Mouse (Mus musculus) gastrocnemius, adult 8-10 months (tissue): ENCODE results near the gene Oosp1. TPM values are rescaled to one million over a fixed set of nuclear protein-coding genes. Genes with fewer than 3 reads are reported as not detected.

Source experiments
- DNase-seq, 2 experiments: peaks; one replicate each; pipeline ENCODE4 v3.0.0; 2022; ENCODE audit warnings: low spot score in 2 of 2
- total RNA-seq, 4 experiments: library from RNA; stranded (reverse); gene quantifications; 2 replicates each; pipeline ENCODE4 v1.2.4; 2022

Oosp1 gene
- total RNA-seq, 4 experiments from 2014 or later: not detected

DNA sequence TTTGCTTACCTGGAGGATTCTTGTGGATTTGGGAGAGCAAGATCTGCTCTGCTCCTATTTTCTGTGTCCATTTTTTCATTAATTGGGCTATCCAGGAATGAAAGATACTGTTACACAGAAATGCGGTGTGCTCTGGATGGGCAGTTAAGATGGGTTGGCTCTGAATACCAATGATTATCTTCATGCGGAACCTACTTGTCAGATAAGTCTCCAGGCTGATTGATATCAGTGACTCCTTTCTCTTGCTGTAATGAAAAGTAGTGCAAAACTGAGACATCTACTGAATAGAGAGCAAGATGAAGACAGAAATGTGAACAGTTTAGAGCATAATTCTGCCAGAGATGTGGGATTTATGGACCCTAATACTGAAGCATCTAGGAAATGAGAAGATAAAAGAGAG lies 67.4 kb downstream of the Oosp1 start, which contains the start of gene Ms4a2:
Ms4a2 (minus strand) TSS at position 169 of the 400 bp plus-strand sequence.
- no peak for DNase-seq

DNA sequence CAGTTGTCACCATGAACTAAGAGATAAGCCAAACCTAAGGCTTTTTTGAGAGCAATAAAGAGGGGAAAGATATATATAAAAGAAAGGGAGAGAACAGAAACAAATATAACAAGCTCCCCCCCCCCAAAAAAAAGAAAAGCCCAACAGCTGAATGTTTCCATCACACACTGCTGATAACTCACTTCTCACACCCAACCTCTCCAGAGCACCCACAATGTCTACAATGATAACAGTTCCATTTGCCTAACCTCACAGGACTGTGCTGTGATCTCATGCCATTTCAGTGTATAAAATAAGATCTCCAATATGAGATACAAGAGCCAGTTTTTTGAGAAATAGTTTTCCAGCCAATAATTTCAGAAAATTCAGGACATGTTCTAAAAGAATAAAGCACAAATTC lies 73.0 kb downstream of the Oosp1 start:
- no peak for DNase-seq

Other genes starting within 250 kb of the Oosp1 start
- not detected for gene Ms4a4b, start 247.6 kb downstream of the Oosp1 start, total RNA-seq
- gene Ms4a6c, start 221.8 kb downstream of the Oosp1 start, total RNA-seq: 1 to 10 TPM in 1 of 4 experiments, under 1 TPM in 3; 0.41 to 1.3 (median 0.70) TPM
- gene Gm8369, start 205.2 kb downstream of the Oosp1 start, total RNA-seq: not detected
- gene Ms4a6b, start 174.6 kb downstream of the Oosp1 start, total RNA-seq: 1 to 10 TPM in 2 of 4 experiments, under 1 TPM in 2; 0.73 to 2.0 (median 1.0) TPM
- gene Ms4a4d, start 154.3 kb downstream of the Oosp1 start, total RNA-seq: 1 to 10 TPM; 1.7 to 3.6 (median 2.5) TPM
- under 1 TPM in 3 of 4 experiments, not detected in 1; 0.29 to 0.86 (median 0.81) TPM for gene Ms4a6d, start 86.3 kb downstream of the Oosp1 start, total RNA-seq
- under 1 TPM in 3 of 4 experiments, not detected in 1; 0.19 to 0.34 (median 0.31) TPM for gene Ms4a2, start 67.4 kb downstream of the Oosp1 start, total RNA-seq
- not detected for gene Ms4a3, start 50.3 kb downstream of the Oosp1 start, total RNA-seq
- gene Oosp2, start 30.6 kb downstream of the Oosp1 start, total RNA-seq: not detected
- not detected for gene Oosp3, start 5.9 kb upstream of the Oosp1 start, total RNA-seq
- not detected for gene Gif, start 56.4 kb upstream of the Oosp1 start, total RNA-seq
- gene Mrpl16, start 79.2 kb upstream of the Oosp1 start, total RNA-seq: 10 to 100 TPM; 57.8 to 69.5 (median 61.5) TPM
- gene Stx3, start 128.3 kb upstream of the Oosp1 start, total RNA-seq: 1 to 10 TPM in 3 of 4 experiments, under 1 TPM in 1; 0.97 to 1.8 (median 1.2) TPM
- not detected for gene Olfr1417, start 148.1 kb upstream of the Oosp1 start, total RNA-seq
- gene Olfr1418, start 169.9 kb upstream of the Oosp1 start, total RNA-seq: not detected
- not detected for gene Olfr1419, start 184.0 kb upstream of the Oosp1 start, total RNA-seq
- gene Olfr1420, start 195.4 kb upstream of the Oosp1 start, total RNA-seq: not detected
- gene Patl1, start 221.2 kb upstream of the Oosp1 start, total RNA-seq: 10 to 100 TPM; 23.0 to 29.3 (median 24.5) TPM